Mouse (Mus musculus): ENCODE measurements around the gene Gm11555. TPM values are rescaled to one million over a fixed set of nuclear protein-coding genes. Genes with fewer than 3 reads are reported as not detected.
"Not testable (repeated sequence)": the region's sequence is repeated elsewhere in the genome, so short reads cannot be mapped to it uniquely, and the experiment has no call there.

Gm11555 gene
- not detected in 2 replicates for polyA plus RNA-seq (2016; fragmentation: Nextera tagmentation; extraction: Ambion mirVana)

GRCm38 (mm10) chr11:99650136-99650535 lies at the start of gene Gm11555:
Gm11555 (minus strand) TSS chr11:99650236.
- H3K4me2 ChIP-seq, result no peak within 1 kb of the TSS
- no peaks in the 10 kb centered on the region for H3K27me3 ChIP-seq (replicated peaks)
- H3K4me1 ChIP-seq, result no peaks in the 10 kb centered on the region
- H3K4me3 ChIP-seq, result no peak within 1 kb of the TSS
- no peak within 1 kb of the TSS for H3K9ac ChIP-seq
- H3K36me3 ChIP-seq, result no peaks in the 10 kb centered on the region
- no peak for ATAC-seq
- H3K27ac ChIP-seq, result no peak within 1 kb of the TSS
- no peaks in the 10 kb centered on the region for H3K9me3 ChIP-seq (replicated peaks)
- 50% methylated on average over 2 of the region's 2 CpGs for WGBS (ENCODE audit: insufficient replicate concordance)

- H3K27ac ChIP-seq, result no peak within 1 kb of the TSS
- ATAC-seq, result no peak
- H3K4me1 ChIP-seq, result no peaks in the 10 kb centered on the region
- 67% methylated on average over 1 of the region's 1 CpGs for WGBS (ENCODE audit: insufficient replicate concordance)
- H3K27me3 ChIP-seq (replicated peaks), result no peaks in the 10 kb centered on the region
- H3K4me3 ChIP-seq, result no peak within 1 kb of the TSS
- H3K4me2 ChIP-seq, result no peak within 1 kb of the TSS
- no peaks in the 10 kb centered on the region for H3K36me3 ChIP-seq
- no peaks in the 10 kb centered on the region for H3K9me3 ChIP-seq (replicated peaks)
- H3K9ac ChIP-seq, result no peak within 1 kb of the TSS
Observed at GRCm38 (mm10) chr11:99690463-99690862, 40.4 kb upstream of the Gm11555 start, which contains the start of gene Gm14190. Gm14190 (minus strand) TSS chr11:99690740.

GRCm38 (mm10) chr11:99685235-99685634 lies 35.2 kb upstream of the Gm11555 start:
- H3K4me3 ChIP-seq; H3K9me3 ChIP-seq (replicated peaks); H3K27me3 ChIP-seq (replicated peaks); H3K9ac ChIP-seq; H3K27ac ChIP-seq; H3K36me3 ChIP-seq; ATAC-seq; H3K4me1 ChIP-seq; H3K4me2 ChIP-seq: not testable (repeated sequence)
- WGBS (ENCODE audit: insufficient replicate concordance), result 61% methylated on average over 1 of the region's 1 CpGs

- ATAC-seq, result no peak
- Histone ChIP-seq H3K9ac (no peak overlapping the region), H3K27me3 (replicated peaks) (no peaks in the 10 kb centered on the region), H3K4me3 (no peak overlapping the region), H3K36me3 (no peaks in the 10 kb centered on the region), H3K27ac (no peak overlapping the region), H3K4me1 (no peaks in the 10 kb centered on the region), H3K9me3 (replicated peaks) (no peaks in the 10 kb centered on the region), H3K4me2 (no peak overlapping the region)
- WGBS (ENCODE audit: insufficient replicate concordance), result 58% methylated on average over 2 of the region's 2 CpGs
Observed at GRCm38 (mm10) chr11:99683481-99683880, 33.4 kb upstream of the Gm11555 start.

GRCm38 (mm10) chr11:99665860-99666259 lies 15.8 kb upstream of the Gm11555 start, which contains the start of gene Krtap4-6:
Krtap4-6 (minus strand) TSS chr11:99665960.
- ATAC-seq, result no peak
- H3K27me3 ChIP-seq (replicated peaks), result no peaks in the 10 kb centered on the region
- no peaks in the 10 kb centered on the region for H3K9me3 ChIP-seq (replicated peaks)
- H3K27ac ChIP-seq, result no peak within 1 kb of the TSS
- no peak within 1 kb of the TSS for H3K4me2 ChIP-seq
- no peak within 1 kb of the TSS for H3K4me3 ChIP-seq
- H3K9ac ChIP-seq, result no peak within 1 kb of the TSS
- no peaks in the 10 kb centered on the region for H3K4me1 ChIP-seq
- no peaks in the 10 kb centered on the region for H3K36me3 ChIP-seq

- Histone ChIP-seq H3K4me2 (no peak overlapping the region), H3K4me1 (no peaks in the 10 kb centered on the region), H3K36me3 (no peaks in the 10 kb centered on the region), H3K27me3 (replicated peaks) (no peaks in the 10 kb centered on the region), H3K9ac (no peak overlapping the region), H3K4me3 (no peak overlapping the region), H3K9me3 (replicated peaks) (no peaks in the 10 kb centered on the region), H3K27ac (no peak overlapping the region)
- no peak for ATAC-seq
- 70% methylated on average over 10 of the region's 10 CpGs for WGBS (ENCODE audit: insufficient replicate concordance)
Observed at GRCm38 (mm10) chr11:99662802-99663201, 12.8 kb upstream of the Gm11555 start.

GRCm38 (mm10) chr11:99659256-99659655 lies 9.2 kb upstream of the Gm11555 start:
- H3K9ac ChIP-seq, result no peak overlapping the region
- no peak overlapping the region for H3K4me3 ChIP-seq
- no peaks in the 10 kb centered on the region for H3K9me3 ChIP-seq (replicated peaks)
- H3K36me3 ChIP-seq, result no peaks in the 10 kb centered on the region
- no peak overlapping the region for H3K4me2 ChIP-seq
- H3K27me3 ChIP-seq (replicated peaks), result no peaks in the 10 kb centered on the region
- no peak for ATAC-seq
- no peaks in the 10 kb centered on the region for H3K4me1 ChIP-seq
- WGBS (ENCODE audit: insufficient replicate concordance), result 73% methylated on average over 4 of the region's 4 CpGs
- H3K27ac ChIP-seq, result no peak overlapping the region

- H3K36me3 ChIP-seq; H3K4me1 ChIP-seq; H3K9ac ChIP-seq; H3K9me3 ChIP-seq (replicated peaks); H3K4me2 ChIP-seq; H3K4me3 ChIP-seq; ATAC-seq; H3K27ac ChIP-seq; H3K27me3 ChIP-seq (replicated peaks): not testable (repeated sequence)
- 39% methylated on average over 10 of the region's 10 CpGs for WGBS (ENCODE audit: insufficient replicate concordance)
Observed at GRCm38 (mm10) chr11:99658467-99659010, 8.5 kb upstream of the Gm11555 start, which contains the start of gene Gm11563. Gm11563 (minus strand) TSS chr11:99658960.

GRCm38 (mm10) chr11:99657051-99657450 lies 7.0 kb upstream of the Gm11555 start:
- ATAC-seq, result no peak
- H3K27ac ChIP-seq, result no peak overlapping the region
- 45% methylated on average over 5 of the region's 5 CpGs for WGBS (ENCODE audit: insufficient replicate concordance)
- no peaks in the 10 kb centered on the region for H3K27me3 ChIP-seq (replicated peaks)
- no peaks in the 10 kb centered on the region for H3K9me3 ChIP-seq (replicated peaks)
- no peak overlapping the region for H3K4me2 ChIP-seq
- H3K4me3 ChIP-seq, result no peak overlapping the region
- H3K36me3 ChIP-seq, result no peaks in the 10 kb centered on the region
- no peaks in the 10 kb centered on the region for H3K4me1 ChIP-seq
- H3K9ac ChIP-seq, result no peak overlapping the region

- ATAC-seq, result no peak
- WGBS (ENCODE audit: insufficient replicate concordance), result 85% methylated on average over 15 of the region's 15 CpGs
Observed at GRCm38 (mm10) chr11:99646444-99646843, 3.6 kb downstream of the Gm11555 start.

GRCm38 (mm10) chr11:99644351-99644750 lies 5.7 kb downstream of the Gm11555 start:
- H3K9me3 ChIP-seq (replicated peaks), result no peaks in the 10 kb centered on the region
- H3K9ac ChIP-seq, result no peak overlapping the region
- H3K27me3 ChIP-seq (replicated peaks), result no peaks in the 10 kb centered on the region
- no peak overlapping the region for H3K27ac ChIP-seq
- no peaks in the 10 kb centered on the region for H3K4me1 ChIP-seq
- no peak for ATAC-seq
- 56% methylated on average over 3 of the region's 3 CpGs for WGBS (ENCODE audit: insufficient replicate concordance)
- H3K4me3 ChIP-seq, result no peak overlapping the region
- H3K36me3 ChIP-seq, result no peaks in the 10 kb centered on the region
- no peak overlapping the region for H3K4me2 ChIP-seq

More at GRCm38 (mm10) chr11:99646444-99646843, 3.6 kb downstream of the Gm11555 start:
- no peaks in the 10 kb centered on the region for H3K36me3 ChIP-seq
- no peak overlapping the region for H3K4me2 ChIP-seq
- no peaks in the 10 kb centered on the region for H3K4me1 ChIP-seq
- no peak overlapping the region for H3K9ac ChIP-seq
- no peaks in the 10 kb centered on the region for H3K27me3 ChIP-seq (replicated peaks)
- no peak overlapping the region for H3K4me3 ChIP-seq
- H3K27ac ChIP-seq, result no peak overlapping the region
- H3K9me3 ChIP-seq (replicated peaks), result no peaks in the 10 kb centered on the region

- ATAC-seq, H3K36me3 ChIP-seq: not testable (repeated sequence)
- 75% methylated on average over 9 of the region's 9 CpGs for WGBS (ENCODE audit: insufficient replicate concordance)
Observed at GRCm38 (mm10) chr11:99643635-99644139, 6.3 kb downstream of the Gm11555 start, which contains the start of gene Krtap4-7. Krtap4-7 (minus strand) TSS chr11:99644089.

GRCm38 (mm10) chr11:99640926-99641325 lies 9.1 kb downstream of the Gm11555 start:
- 25% methylated on average over 1 of the region's 1 CpGs for WGBS (ENCODE audit: insufficient replicate concordance)
- Histone ChIP-seq H3K27me3 (replicated peaks) (no peaks in the 10 kb centered on the region), H3K27ac (no peak overlapping the region), H3K9me3 (replicated peaks) (no peaks in the 10 kb centered on the region), H3K9ac (no peak overlapping the region), H3K4me2 (no peak overlapping the region), H3K4me3 (no peak overlapping the region), H3K4me1 (no peaks in the 10 kb centered on the region), H3K36me3 (no peaks in the 10 kb centered on the region)
- ATAC-seq, result no peak

More at GRCm38 (mm10) chr11:99643635-99644139, 6.3 kb downstream of the Gm11555 start, which contains the start of gene Krtap4-7:
- not testable (repeated sequence) for H3K27ac ChIP-seq; H3K4me3 ChIP-seq; H3K9me3 ChIP-seq (replicated peaks); H3K27me3 ChIP-seq (replicated peaks); H3K9ac ChIP-seq; H3K4me2 ChIP-seq; H3K4me1 ChIP-seq
